Mouse (Mus musculus): ENCODE data around the gene Pth2. TPM values are rescaled to one million over a fixed set of nuclear protein-coding genes. Genes with fewer than 3 reads are reported as not detected.

Gene Pth2
- polyA plus RNA-seq, 1 experiment from 2014 or later = not detected

- Histone ChIP-seq H3K4me1 (peaks cover 31% of the 10 kb centered on the region), H3K36me3 (ENCODE audit: poor library complexity, severe bottlenecking) (peaks cover 27% of the 10 kb centered on the region), H3K27me3 (no peaks in the 10 kb centered on the region), H3K27ac (no peak overlapping the region), H3K9ac (no peak overlapping the region), H3K9me3 (replicated peaks) (no peaks in the 10 kb centered on the region), H3K4me2 (peak overlapping the region; percentile 74), H3K4me3 (peak overlapping the region; percentile 56)
- 78% methylated on average over 12 of the region's 12 CpGs for WGBS
- ATAC-seq = peak; percentile 9; the same call in 1 of the 2 replicates
Measured at GRCm38 (mm10) chr7:45154993-45155514, 25.7 kb upstream of the Pth2 start.

GRCm38 (mm10) chr7:45155590-45155989 lies 25.2 kb upstream of the Pth2 start:
- no peaks in the 10 kb centered on the region for H3K27me3 ChIP-seq
- peak overlapping the region; percentile 74; the same call in 1 of the 2 replicates for H3K4me2 ChIP-seq
- no peaks in the 10 kb centered on the region for H3K9me3 ChIP-seq (replicated peaks)
- H3K27ac ChIP-seq = no peak overlapping the region
- ATAC-seq = no peak
- peaks cover 30% of the 10 kb centered on the region for H3K4me1 ChIP-seq
- no peak overlapping the region for H3K9ac ChIP-seq
- H3K36me3 ChIP-seq (ENCODE audit: poor library complexity, severe bottlenecking) = peaks cover 30% of the 10 kb centered on the region
- H3K4me3 ChIP-seq = no peak overlapping the region
- 87% methylated on average over 9 of the region's 9 CpGs for WGBS

- ATAC-seq = no peak
- Histone ChIP-seq H3K27me3 (no peaks in the 10 kb centered on the region), H3K4me1 (peaks cover 24% of the 10 kb centered on the region), H3K9ac (no peak overlapping the region), H3K36me3 (ENCODE audit: poor library complexity, severe bottlenecking) (peaks cover 30% of the 10 kb centered on the region), H3K9me3 (replicated peaks) (no peaks in the 10 kb centered on the region), H3K4me3 (no peak overlapping the region), H3K27ac (no peak overlapping the region), H3K4me2 (no peak overlapping the region)
- WGBS = 97% methylated on average over 15 of the region's 15 CpGs
Measured at GRCm38 (mm10) chr7:45156206-45156605, 24.6 kb upstream of the Pth2 start.

GRCm38 (mm10) chr7:45157459-45157858 lies 23.3 kb upstream of the Pth2 start:
- Histone ChIP-seq H3K27me3 (peaks cover 2% of the 10 kb centered on the region; the same call in 1 of the 2 replicates), H3K4me3 (no peak overlapping the region), H3K27ac (peak overlapping the region; percentile 12; the same call in 1 of the 2 replicates), H3K4me2 (no peak overlapping the region), H3K9ac (no peak overlapping the region), H3K4me1 (peaks cover 18% of the 10 kb centered on the region), H3K36me3 (ENCODE audit: poor library complexity, severe bottlenecking) (peaks cover 30% of the 10 kb centered on the region), H3K9me3 (replicated peaks) (no peaks in the 10 kb centered on the region)
- ATAC-seq = no peak
- WGBS = 91% methylated on average over 14 of the region's 14 CpGs

- Histone ChIP-seq H3K9me3 (replicated peaks) (no peaks in the 10 kb centered on the region), H3K9ac (no peak overlapping the region), H3K4me3 (no peak overlapping the region), H3K36me3 (ENCODE audit: poor library complexity, severe bottlenecking) (peaks cover 30% of the 10 kb centered on the region), H3K4me1 (peaks cover 23% of the 10 kb centered on the region), H3K27ac (no peak overlapping the region), H3K27me3 (peaks cover 17% of the 10 kb centered on the region), H3K4me2 (no peak overlapping the region)
- ATAC-seq = no peak
- 96% methylated on average over 6 of the region's 6 CpGs for WGBS
Measured at GRCm38 (mm10) chr7:45158991-45159390, 21.8 kb upstream of the Pth2 start.

- Histone ChIP-seq H3K9me3 (replicated peaks) (no peaks in the 10 kb centered on the region), H3K4me2 (no peak overlapping the region), H3K4me3 (no peak overlapping the region), H3K27ac (no peak overlapping the region), H3K36me3 (ENCODE audit: poor library complexity, severe bottlenecking) (peaks cover 30% of the 10 kb centered on the region), H3K4me1 (peaks cover 18% of the 10 kb centered on the region), H3K9ac (no peak overlapping the region), H3K27me3 (peaks cover 31% of the 10 kb centered on the region)
- WGBS = 92% methylated on average over 6 of the region's 6 CpGs
- no peak for ATAC-seq
Measured at GRCm38 (mm10) chr7:45160316-45160800, 20.4 kb upstream of the Pth2 start.

- H3K4me2 ChIP-seq = no peak overlapping the region
- peaks cover 30% of the 10 kb centered on the region for H3K36me3 ChIP-seq (ENCODE audit: poor library complexity, severe bottlenecking)
- H3K9me3 ChIP-seq (replicated peaks) = no peaks in the 10 kb centered on the region
- ATAC-seq = no peak
- H3K9ac ChIP-seq = no peak overlapping the region
- peaks cover 18% of the 10 kb centered on the region for H3K4me1 ChIP-seq
- H3K27me3 ChIP-seq = peaks cover 36% of the 10 kb centered on the region
- H3K27ac ChIP-seq = no peak overlapping the region
- 94% methylated on average over 3 of the region's 3 CpGs for WGBS
- H3K4me3 ChIP-seq = no peak overlapping the region
Measured at GRCm38 (mm10) chr7:45160866-45161265, 19.9 kb upstream of the Pth2 start.

- Histone ChIP-seq H3K27me3 (peaks cover 46% of the 10 kb centered on the region), H3K4me2 (peak overlapping the region; percentile 64), H3K9me3 (replicated peaks) (no peaks in the 10 kb centered on the region), H3K9ac (peak overlapping the region; percentile 34), H3K4me1 (peaks cover 18% of the 10 kb centered on the region), H3K4me3 (peak overlapping the region; percentile 35), H3K36me3 (ENCODE audit: poor library complexity, severe bottlenecking) (peaks cover 30% of the 10 kb centered on the region), H3K27ac (peak overlapping the region; percentile 32; the same call in 1 of the 2 replicates)
- ATAC-seq = peak; percentile 88
- 5% methylated on average over 35 of the region's 35 CpGs for WGBS
Measured at GRCm38 (mm10) chr7:45161612-45162473, 19.0 kb upstream of the Pth2 start.

- peak overlapping the region; percentile 35 for H3K4me3 ChIP-seq
- H3K9ac ChIP-seq = peak overlapping the region; percentile 34
- WGBS = 29% methylated on average over 6 of the region's 6 CpGs
- ATAC-seq = peak; percentile 13; the same call in 1 of the 2 replicates
- peak overlapping the region; percentile 64 for H3K4me2 ChIP-seq
- H3K27me3 ChIP-seq = peaks cover 53% of the 10 kb centered on the region
- no peaks in the 10 kb centered on the region for H3K9me3 ChIP-seq (replicated peaks)
- H3K4me1 ChIP-seq = peaks cover 22% of the 10 kb centered on the region
- peaks cover 27% of the 10 kb centered on the region for H3K36me3 ChIP-seq (ENCODE audit: poor library complexity, severe bottlenecking)
- peak overlapping the region; percentile 14; the same call in 1 of the 2 replicates for H3K27ac ChIP-seq
Measured at GRCm38 (mm10) chr7:45162551-45162950, 18.2 kb upstream of the Pth2 start.

GRCm38 (mm10) chr7:45162996-45163615 lies 17.7 kb upstream of the Pth2 start:
- Histone ChIP-seq H3K9me3 (replicated peaks) (no peaks in the 10 kb centered on the region), H3K27me3 (peaks cover 59% of the 10 kb centered on the region), H3K9ac (no peak overlapping the region), H3K27ac (no peak overlapping the region), H3K36me3 (ENCODE audit: poor library complexity, severe bottlenecking) (peaks cover 21% of the 10 kb centered on the region), H3K4me1 (peaks cover 27% of the 10 kb centered on the region), H3K4me2 (peak overlapping the region; percentile 65; the same call in 1 of the 2 replicates), H3K4me3 (peak overlapping the region; percentile 50; the same call in 1 of the 2 replicates)
- no peak for ATAC-seq
- 75% methylated on average over 9 of the region's 9 CpGs for WGBS

GRCm38 (mm10) chr7:45163735-45164490 lies 16.9 kb upstream of the Pth2 start, which contains the start of gene Slc17a7:
Slc17a7 (plus strand) TSS chr7:45163949.
- Histone ChIP-seq H3K4me2 (peak within 1 kb of the TSS; percentile 65), H3K9ac (peak within 1 kb of the TSS; percentile 68), H3K36me3 (ENCODE audit: poor library complexity, severe bottlenecking) (peaks cover 13% of the 10 kb centered on the region), H3K4me1 (peaks cover 35% of the 10 kb centered on the region), H3K27ac (peak within 1 kb of the TSS; percentile 25; the same call in 1 of the 2 replicates), H3K27me3 (peaks cover 67% of the 10 kb centered on the region), H3K9me3 (replicated peaks) (no peaks in the 10 kb centered on the region), H3K4me3 (peak within 1 kb of the TSS; percentile 50)
- ATAC-seq = no peak
- 1% methylated on average over 39 of the region's 41 CpGs for whole genome bisulfite sequencing

Measured in forebrain, embryonic 13.5 days (tissue).